Mouse (Mus musculus): ENCODE results near the gene 4930467E23Rik. TPM values are rescaled to one million over a fixed set of nuclear protein-coding genes. Genes with fewer than 3 reads are reported as not detected.
"Not testable (repeated sequence)": the region's sequence is repeated elsewhere in the genome, so short reads cannot be mapped to it uniquely, and the experiment has no call there.

The 4930467E23Rik gene
- polyA plus RNA-seq, 1 experiment from 2014 or later = 0.07 TPM

GRCm38 (mm10) chr8:19715266-19715665 lies 14.1 kb upstream of the 4930467E23Rik start:
- H3K4me3 ChIP-seq (ENCODE audit: low read depth, low read length); DNase-seq (ENCODE audit: low spot score); H3K4me1 ChIP-seq (ENCODE audit: insufficient read depth, low read depth, low read length); H3K9ac ChIP-seq (replicated peaks; ENCODE audit: low read depth); H3K27ac ChIP-seq (ENCODE audit: low read length); ATAC-seq; H3K27me3 ChIP-seq (replicated peaks; ENCODE audit: insufficient read depth, low read length); H3K4me2 ChIP-seq (replicated peaks; ENCODE audit: low read depth, low read length); H3K9me3 ChIP-seq (ENCODE audit: low read length); H3K36me3 ChIP-seq (ENCODE audit: insufficient read depth, low read length): not testable (repeated sequence)
- WGBS = 87% methylated on average over 3 of the region's 3 CpGs

GRCm38 (mm10) chr8:19717851-19718250 lies 11.5 kb upstream of the 4930467E23Rik start:
- H3K9ac ChIP-seq (replicated peaks; ENCODE audit: low read depth); ATAC-seq; H3K36me3 ChIP-seq (ENCODE audit: insufficient read depth, low read length); H3K4me3 ChIP-seq (ENCODE audit: low read depth, low read length); H3K27ac ChIP-seq (ENCODE audit: low read length); H3K27me3 ChIP-seq (replicated peaks; ENCODE audit: insufficient read depth, low read length); H3K9me3 ChIP-seq (ENCODE audit: low read length); H3K4me1 ChIP-seq (ENCODE audit: insufficient read depth, low read depth, low read length); H3K4me2 ChIP-seq (replicated peaks; ENCODE audit: low read depth, low read length): not testable (repeated sequence)
- peak; percentile 2 for DNase-seq (ENCODE audit: low spot score)
- 87% methylated on average over 3 of the region's 3 CpGs for WGBS

- not testable (repeated sequence) for H3K4me2 ChIP-seq (replicated peaks; ENCODE audit: low read depth, low read length); H3K4me3 ChIP-seq (ENCODE audit: low read depth, low read length); H3K27ac ChIP-seq (ENCODE audit: low read length); H3K36me3 ChIP-seq (ENCODE audit: insufficient read depth, low read length); H3K9me3 ChIP-seq (ENCODE audit: low read length); ATAC-seq; H3K9ac ChIP-seq (replicated peaks; ENCODE audit: low read depth); DNase-seq (ENCODE audit: low spot score); H3K4me1 ChIP-seq (ENCODE audit: insufficient read depth, low read depth, low read length); H3K27me3 ChIP-seq (replicated peaks; ENCODE audit: insufficient read depth, low read length)
- WGBS = 68% methylated on average over 3 of the region's 3 CpGs
Measured at GRCm38 (mm10) chr8:19719513-19719912, 9.9 kb upstream of the 4930467E23Rik start.

- H3K4me2 ChIP-seq (replicated peaks; ENCODE audit: low read depth, low read length); H3K36me3 ChIP-seq (ENCODE audit: insufficient read depth, low read length); H3K27me3 ChIP-seq (replicated peaks; ENCODE audit: insufficient read depth, low read length); DNase-seq (ENCODE audit: low spot score); H3K9ac ChIP-seq (replicated peaks; ENCODE audit: low read depth); H3K9me3 ChIP-seq (ENCODE audit: low read length); ATAC-seq; H3K4me1 ChIP-seq (ENCODE audit: insufficient read depth, low read depth, low read length); H3K27ac ChIP-seq (ENCODE audit: low read length); H3K4me3 ChIP-seq (ENCODE audit: low read depth, low read length): not testable (repeated sequence)
- 52% methylated on average over 2 of the region's 2 CpGs for WGBS
Measured at GRCm38 (mm10) chr8:19724871-19725270, 4.5 kb upstream of the 4930467E23Rik start.

- not testable (repeated sequence) for H3K4me3 ChIP-seq (ENCODE audit: low read depth, low read length); DNase-seq (ENCODE audit: low spot score); H3K9me3 ChIP-seq (ENCODE audit: low read length); H3K36me3 ChIP-seq (ENCODE audit: insufficient read depth, low read length); H3K4me2 ChIP-seq (replicated peaks; ENCODE audit: low read depth, low read length); H3K27ac ChIP-seq (ENCODE audit: low read length); H3K27me3 ChIP-seq (replicated peaks; ENCODE audit: insufficient read depth, low read length); ATAC-seq; H3K4me1 ChIP-seq (ENCODE audit: insufficient read depth, low read depth, low read length); H3K9ac ChIP-seq (replicated peaks; ENCODE audit: low read depth)
Measured at GRCm38 (mm10) chr8:19751773-19752172, 22.4 kb downstream of the 4930467E23Rik start.

GRCm38 (mm10) chr8:19754178-19754577 lies 24.8 kb downstream of the 4930467E23Rik start:
- not testable (repeated sequence) for H3K4me2 ChIP-seq (replicated peaks; ENCODE audit: low read depth, low read length); H3K4me3 ChIP-seq (ENCODE audit: low read depth, low read length); H3K9ac ChIP-seq (replicated peaks; ENCODE audit: low read depth); H3K27ac ChIP-seq (ENCODE audit: low read length); ATAC-seq; H3K9me3 ChIP-seq (ENCODE audit: low read length); H3K4me1 ChIP-seq (ENCODE audit: insufficient read depth, low read depth, low read length); DNase-seq (ENCODE audit: low spot score); H3K27me3 ChIP-seq (replicated peaks; ENCODE audit: insufficient read depth, low read length); H3K36me3 ChIP-seq (ENCODE audit: insufficient read depth, low read length)
- 62% methylated on average over 2 of the region's 3 CpGs for WGBS

GRCm38 (mm10) chr8:19754961-19755360 lies 25.6 kb downstream of the 4930467E23Rik start:
- H3K9ac ChIP-seq (replicated peaks; ENCODE audit: low read depth); H3K27me3 ChIP-seq (replicated peaks; ENCODE audit: insufficient read depth, low read length); H3K36me3 ChIP-seq (ENCODE audit: insufficient read depth, low read length); ATAC-seq; H3K4me2 ChIP-seq (replicated peaks; ENCODE audit: low read depth, low read length); H3K4me3 ChIP-seq (ENCODE audit: low read depth, low read length); H3K4me1 ChIP-seq (ENCODE audit: insufficient read depth, low read depth, low read length); H3K27ac ChIP-seq (ENCODE audit: low read length); H3K9me3 ChIP-seq (ENCODE audit: low read length); DNase-seq (ENCODE audit: low spot score): not testable (repeated sequence)
- 66% methylated on average over 3 of the region's 3 CpGs for WGBS

- not testable (repeated sequence) for H3K4me3 ChIP-seq (ENCODE audit: low read depth, low read length); H3K9ac ChIP-seq (replicated peaks; ENCODE audit: low read depth); H3K27me3 ChIP-seq (replicated peaks; ENCODE audit: insufficient read depth, low read length); ATAC-seq; DNase-seq (ENCODE audit: low spot score); H3K4me2 ChIP-seq (replicated peaks; ENCODE audit: low read depth, low read length); H3K27ac ChIP-seq (ENCODE audit: low read length); H3K9me3 ChIP-seq (ENCODE audit: low read length); H3K36me3 ChIP-seq (ENCODE audit: insufficient read depth, low read length); H3K4me1 ChIP-seq (ENCODE audit: insufficient read depth, low read depth, low read length)
- 78% methylated on average over 5 of the region's 5 CpGs for WGBS
Measured at GRCm38 (mm10) chr8:19761660-19762059, 32.3 kb downstream of the 4930467E23Rik start.

- not testable (repeated sequence) for H3K27me3 ChIP-seq (replicated peaks; ENCODE audit: insufficient read depth, low read length); H3K4me2 ChIP-seq (replicated peaks; ENCODE audit: low read depth, low read length); H3K27ac ChIP-seq (ENCODE audit: low read length); H3K4me1 ChIP-seq (ENCODE audit: insufficient read depth, low read depth, low read length); H3K36me3 ChIP-seq (ENCODE audit: insufficient read depth, low read length); H3K9ac ChIP-seq (replicated peaks; ENCODE audit: low read depth); DNase-seq (ENCODE audit: low spot score); H3K4me3 ChIP-seq (ENCODE audit: low read depth, low read length); ATAC-seq; H3K9me3 ChIP-seq (ENCODE audit: low read length)
- 54% methylated on average over 4 of the region's 4 CpGs for WGBS
Measured at GRCm38 (mm10) chr8:19762860-19763592, 33.6 kb downstream of the 4930467E23Rik start.

- not testable (repeated sequence) for H3K27ac ChIP-seq (ENCODE audit: low read length); H3K9me3 ChIP-seq (ENCODE audit: low read length); H3K9ac ChIP-seq (replicated peaks; ENCODE audit: low read depth); H3K4me2 ChIP-seq (replicated peaks; ENCODE audit: low read depth, low read length); ATAC-seq; DNase-seq (ENCODE audit: low spot score); H3K36me3 ChIP-seq (ENCODE audit: insufficient read depth, low read length); H3K4me3 ChIP-seq (ENCODE audit: low read depth, low read length); H3K27me3 ChIP-seq (replicated peaks; ENCODE audit: insufficient read depth, low read length); H3K4me1 ChIP-seq (ENCODE audit: insufficient read depth, low read depth, low read length)
Measured at GRCm38 (mm10) chr8:19765531-19765930, 36.2 kb downstream of the 4930467E23Rik start.
